Mouse (Mus musculus) adrenal gland, adult 10 weeks (tissue): ENCODE data around the gene Cd47. TPM values are rescaled to one million over a fixed set of nuclear protein-coding genes. Genes with fewer than 3 reads are reported as not detected.

ENCODE experiments used
- polyA plus RNA-seq: library from polyadenylated mRNA; stranded (reverse); fragments of 350-450 nt; fragmentation: Illumina TruSeq; extraction: RNeasy Lipid Tissue Mini Kit (QIAGEN cat#74804); gene quantifications from one replicate; pipeline ENCODE4 v1.2.3, GENCODE M21; 2014; ENCODE audit warnings: low read depth, low replicate concordance

Gene Cd47
- 235 TPM for polyA plus RNA-seq

DNA sequence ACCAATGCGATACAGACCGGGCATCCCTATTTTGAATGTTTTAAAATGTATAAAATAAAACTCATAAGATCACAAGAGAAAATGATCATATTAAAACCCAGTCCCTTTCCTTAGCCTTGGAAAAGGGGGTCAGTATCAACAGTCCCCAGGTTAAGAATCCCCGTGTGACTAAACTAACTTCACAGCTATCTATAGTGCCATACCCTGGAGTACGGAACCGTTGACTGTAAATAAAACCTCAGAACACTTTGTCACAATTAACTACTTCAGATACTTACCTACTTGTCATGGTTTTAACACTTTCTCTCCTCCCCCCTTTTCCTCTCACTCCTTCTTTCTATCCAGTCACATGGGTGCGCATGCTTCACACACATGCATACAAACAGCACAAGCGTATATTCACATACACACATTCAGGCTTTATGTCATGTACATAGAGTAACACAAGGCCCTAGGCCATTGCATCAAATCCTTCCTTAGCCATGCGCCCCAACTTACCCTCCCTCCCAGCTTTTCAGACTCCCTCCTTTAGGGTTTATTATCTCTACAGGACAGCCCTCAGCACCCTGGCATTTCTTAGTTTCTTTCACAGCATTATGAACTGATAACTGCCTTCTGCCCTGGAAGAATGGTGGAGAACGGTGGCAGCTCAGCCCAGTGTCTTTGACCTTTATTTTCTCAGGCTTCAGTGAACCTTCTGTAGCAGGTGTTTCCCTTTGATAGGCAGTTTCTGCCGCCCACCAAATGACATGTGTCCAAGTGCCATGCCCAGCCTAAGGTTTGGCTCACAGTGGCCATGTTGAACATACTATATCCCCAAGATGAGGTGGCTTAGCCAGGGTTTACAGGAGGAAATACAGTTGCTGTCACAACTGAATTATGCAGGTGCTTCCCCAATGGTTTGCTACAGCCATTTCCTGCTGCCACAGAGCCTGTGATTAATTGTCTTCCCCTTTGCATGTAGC is at the start of gene Cd47:
Gene Cd47, plus strand, starts transcription at position 937 of the 965 bp plus-strand sequence.

Other genes starting within 250 kb of the Cd47 start
- 73.1 TPM for gene Ift57, start 101.3 kb upstream of the Cd47 start, polyA plus RNA-seq